Mouse (Mus musculus): ENCODE data around the gene Chn1. TPM values are rescaled to one million over a fixed set of nuclear protein-coding genes. Genes with fewer than 3 reads are reported as not detected.

Chn1 gene
- total and polyA plus RNA-seq, 3 experiments, result 5.0 to 14.1 TPM; not detected in 1

DNA sequence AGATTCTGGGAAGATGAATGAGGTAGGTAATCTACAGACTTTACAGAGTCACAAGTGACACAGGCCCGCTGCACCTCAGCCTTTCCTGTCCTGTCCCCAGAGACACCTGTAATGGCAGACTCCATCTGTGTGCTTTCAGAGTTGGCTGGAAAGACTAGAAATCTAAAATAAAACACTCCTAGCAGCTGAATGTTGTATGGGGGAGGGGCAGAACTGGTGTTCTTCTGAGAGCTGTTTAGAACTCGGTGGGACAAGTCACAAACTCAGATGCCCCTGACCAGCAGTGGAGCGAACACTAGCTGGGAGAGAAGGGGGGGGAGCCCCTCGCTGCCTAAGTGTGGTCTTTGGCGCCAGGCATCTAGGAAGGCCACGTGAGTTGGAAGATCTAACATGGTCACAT is 203.2 kb downstream of the Chn1 start:
- peaks cover 5 to 7% of the 10 kb centered on the region in 2 experiments for H3K27me3 ChIP-seq (ENCODE audit: control insufficient read depth in 1 of 2, insufficient read depth in 2 of 2, low read length in 2 of 2)

DNA sequence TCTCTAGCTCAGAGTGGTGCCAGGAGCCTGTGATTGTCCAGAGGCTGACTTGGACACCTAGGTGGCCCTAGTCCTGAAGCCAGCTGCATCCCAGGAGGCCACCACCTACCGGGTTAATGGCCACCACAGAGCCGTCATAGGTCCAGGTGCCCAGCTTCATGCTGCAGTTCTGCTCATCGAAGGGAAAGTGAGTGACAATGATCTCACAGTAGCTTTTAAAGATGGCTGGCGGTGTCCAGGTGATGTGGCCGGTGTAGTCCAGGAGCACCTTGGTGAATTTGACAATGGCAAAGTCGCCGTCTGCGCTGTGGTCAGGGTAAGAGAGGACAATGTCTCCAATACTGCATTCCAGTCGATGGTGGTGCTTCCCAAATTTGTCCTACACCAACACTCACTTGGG is 203.8 kb downstream of the Chn1 start:
- Histone ChIP-seq H3K27ac (ENCODE audit: control insufficient read depth, low read depth, low read length) (no peak overlapping the region), H3K36me3 (ENCODE audit: control insufficient read depth in 1 of 2, insufficient read depth in 2 of 2, low read length in 2 of 2) (no peaks in the 10 kb centered on the region), H3K9me3 (replicated peaks; ENCODE audit: insufficient read depth, low read length) (no peaks in the 10 kb centered on the region), H3K79me2 (ENCODE audit: control insufficient read depth, insufficient read depth, low read length, poor library complexity) (no peaks in the 10 kb centered on the region), H3K4me1 (ENCODE audit: control insufficient read depth in 1 of 2, insufficient read depth in 2 of 2, low read length in 2 of 2) (no peaks in the 10 kb centered on the region), H3K4me3 (ENCODE audit: control insufficient read depth in 1 of 2, insufficient read depth in 1 of 2, low read depth in 2 of 2, low read length in 2 of 2) (no peak overlapping the region), H3K27me3 (ENCODE audit: control insufficient read depth in 1 of 2, insufficient read depth in 2 of 2, low read length in 2 of 2) (peaks cover 4 to 5% of the 10 kb centered on the region in 2 experiments; a peak in 3 of 4 replicates), H3K9ac (ENCODE audit: control insufficient read depth, low read depth, low read length, poor library complexity, severe bottlenecking) (no peak overlapping the region)
- no peak for DNase-seq (ENCODE audit: low read depth, low spot score)
- no peak for TF ChIP-seq SMC3 (IDR thresholded peaks at IDR 0.05; ENCODE audit: low read depth, low read length)
- no peak for TF ChIP-seq MYB (IDR thresholded peaks at IDR 0.05; ENCODE audit: low read depth, low read length)
- no peak for TF ChIP-seq CHD1 (IDR thresholded peaks at IDR 0.05; ENCODE audit: low read depth, low read length)
- TF ChIP-seq E2F4 (IDR thresholded peaks at IDR 0.05; ENCODE audit: borderline replicate concordance, low read depth, low read length), result no peak
- TF ChIP-seq SIN3A (IDR thresholded peaks at IDR 0.05; ENCODE audit: low read length), result no peak
- no peak for TF ChIP-seq MAX (IDR thresholded peaks at IDR 0.05; ENCODE audit: low read length)
- TF ChIP-seq GATA1 (IDR thresholded peaks at IDR 0.05; ENCODE audit: low read depth, low read length), result no peak
- no peak for TF ChIP-seq TBP (IDR thresholded peaks at IDR 0.05; ENCODE audit: low read depth, low read length)
- no peak for TF ChIP-seq HCFC1 (IDR thresholded peaks at IDR 0.05; ENCODE audit: low read depth, low read length)
- TF ChIP-seq USF2 (IDR thresholded peaks at IDR 0.05; ENCODE audit: borderline replicate concordance in 1 of 2, insufficient read depth in 1 of 2, low read depth in 1 of 2, low read length in 2 of 2), result no peak
- no peak for TF ChIP-seq TAL1 (IDR thresholded peaks at IDR 0.05; ENCODE audit: low read length)
- TF ChIP-seq ZMIZ1 (IDR thresholded peaks at IDR 0.05; ENCODE audit: low read depth, low read length), result no peak
- no peak for TF ChIP-seq KAT2A (conservative IDR thresholded peaks at IDR 0.05; ENCODE audit: low read depth, low read length)
- no peak for TF ChIP-seq MAFK (IDR thresholded peaks at IDR 0.05; ENCODE audit: borderline replicate concordance, low read depth, low read length)

More for the DNA sequence above, 203.2 kb downstream of the Chn1 start:
- Histone ChIP-seq H3K4me1 (ENCODE audit: control insufficient read depth in 1 of 2, insufficient read depth in 2 of 2, low read length in 2 of 2) (no peaks in the 10 kb centered on the region), H3K36me3 (ENCODE audit: control insufficient read depth in 1 of 2, insufficient read depth in 2 of 2, low read length in 2 of 2) (no peaks in the 10 kb centered on the region), H3K9me3 (replicated peaks; ENCODE audit: insufficient read depth, low read length) (no peaks in the 10 kb centered on the region), H3K9ac (ENCODE audit: control insufficient read depth, low read depth, low read length, poor library complexity, severe bottlenecking) (no peak overlapping the region), H3K79me2 (ENCODE audit: control insufficient read depth, insufficient read depth, low read length, poor library complexity) (no peaks in the 10 kb centered on the region), H3K4me3 (ENCODE audit: control insufficient read depth in 1 of 2, insufficient read depth in 1 of 2, low read depth in 2 of 2, low read length in 2 of 2) (no peak overlapping the region), H3K27ac (ENCODE audit: control insufficient read depth, low read depth, low read length) (no peak overlapping the region)
- TF ChIP-seq CHD2 (IDR thresholded peaks at IDR 0.05; ENCODE audit: low read length) (no peak), SIN3A (IDR thresholded peaks at IDR 0.05; ENCODE audit: low read length) (0 out of 2 replicates have a peak, but pooled peaks have one; percentile 20)
- no peak for DNase-seq (ENCODE audit: low read depth, low spot score)

Measured in MEL (cell line).